Mouse (Mus musculus) lung, embryonic 15.5 days (tissue): ENCODE data around the gene Hdac4. TPM values are rescaled to one million over a fixed set of nuclear protein-coding genes. Genes with fewer than 3 reads are reported as not detected.

Experiments used
- ATAC-seq: fragments of 200-750 bp; cut with Nextera tagmentation; 2 replicates; pipeline ENCODE4 v1.8.0; 2017; ENCODE audit warnings: moderate number of reproducible peaks, borderline replicate concordance; ENCODE audit not compliant: low FRiP score, low TSS enrichment; ENCODE audit errors: extremely low read depth
- H3K27ac ChIP-seq: fragments of 300-500 bp; sonication (generic); 2 replicates; pipeline ENCODE4 v1.5.1; 2015; ENCODE audit warnings: moderate library complexity, mild to moderate bottlenecking, inconsistent platforms
- H3K27me3 ChIP-seq: fragments of 300-500 bp; sonication (generic); 2 replicates; pipeline ENCODE4 v1.6.1; 2015; ENCODE audit warnings: inconsistent platforms
- H3K36me3 ChIP-seq: fragments of 300-500 bp; sonication (generic); 2 replicates; pipeline ENCODE4 v1.6.1; 2015; ENCODE audit warnings: inconsistent platforms
- H3K4me1 ChIP-seq: fragments of 300-500 bp; sonication (generic); 2 replicates; pipeline ENCODE4 v1.6.1; 2015; ENCODE audit warnings: inconsistent platforms
- H3K4me2 ChIP-seq: fragments of 300-500 bp; sonication (generic); 2 replicates; pipeline ENCODE4 v1.6.1; 2015; ENCODE audit warnings: inconsistent platforms, mild to moderate bottlenecking, moderate library complexity
- H3K4me3 ChIP-seq: fragments of 300-500 bp; sonication (generic); 2 replicates; pipeline ENCODE4 v1.5.1; 2015; ENCODE audit warnings: mild to moderate bottlenecking, inconsistent platforms
- H3K9ac ChIP-seq: fragments of 300-500 bp; sonication (generic); 2 replicates; pipeline ENCODE4 v1.6.1; 2015; ENCODE audit warnings: inconsistent platforms
- H3K9me3 ChIP-seq: fragments of 300-500 bp; sonication (generic); 2 replicates; pipeline ENCODE4 v1.6.1; 2016; ENCODE audit warnings: inconsistent platforms
- WGBS: fragments of 180-500 bp; shearing (Covaris S2); methylation state at CpG from one replicate; pipeline ENCODE4 v1.1.7; 2015; 5-methylcytosine and 5-hydroxymethylcytosine counted together
- polyA plus RNA-seq: library from polyadenylated mRNA; unstranded; fragments of >200 nt; fragmentation: Nextera tagmentation; extraction: Ambion mirVana; gene quantifications from 2 replicates; pipeline ENCODE4 v1.2.1, GENCODE M21; 2015

Hdac4 gene
- 16.6 and 19.1 TPM in 2 replicates for polyA plus RNA-seq

- Histone ChIP-seq H3K4me2 (no peak within 1 kb of the TSS), H3K4me1 (no peaks in the 10 kb centered on the region), H3K4me3 (no peak within 1 kb of the TSS), H3K9me3 (no peaks in the 10 kb centered on the region), H3K27ac (no peak within 1 kb of the TSS), H3K36me3 (no peaks in the 10 kb centered on the region), H3K27me3 (no peaks in the 10 kb centered on the region), H3K9ac (no peak within 1 kb of the TSS)
- ATAC-seq, result no peak
- WGBS, result 56% methylated on average over 13 of the region's 13 CpGs
Observed at GRCm38 (mm10) chr1:92195360-92196149, at the start of gene Hdac4. Gene Hdac4, minus strand, starts transcription at chr1:92195699.

- WGBS, result 87% methylated on average over 8 of the region's 8 CpGs
- H3K9ac ChIP-seq, result no peak overlapping the region
- H3K4me3 ChIP-seq, result no peak overlapping the region
- H3K36me3 ChIP-seq, result no peaks in the 10 kb centered on the region
- no peak for ATAC-seq
- no peak overlapping the region for H3K27ac ChIP-seq
- no peak overlapping the region for H3K4me2 ChIP-seq
- no peaks in the 10 kb centered on the region for H3K9me3 ChIP-seq
- no peaks in the 10 kb centered on the region for H3K4me1 ChIP-seq
- H3K27me3 ChIP-seq, result no peaks in the 10 kb centered on the region
Observed at GRCm38 (mm10) chr1:92243549-92243948, 48.0 kb upstream of the Hdac4 start.

- Histone ChIP-seq H3K4me3 (no peak overlapping the region), H3K27me3 (no peaks in the 10 kb centered on the region), H3K4me1 (no peaks in the 10 kb centered on the region), H3K4me2 (no peak overlapping the region), H3K27ac (no peak overlapping the region), H3K9ac (no peak overlapping the region), H3K9me3 (no peaks in the 10 kb centered on the region), H3K36me3 (no peaks in the 10 kb centered on the region)
- no peak for ATAC-seq
- WGBS, result 85% methylated on average over 4 of the region's 4 CpGs
Observed at GRCm38 (mm10) chr1:92240072-92240471, 44.6 kb upstream of the Hdac4 start.

GRCm38 (mm10) chr1:92235600-92235999 is 40.1 kb upstream of the Hdac4 start:
- Histone ChIP-seq H3K27me3 (no peaks in the 10 kb centered on the region), H3K4me1 (no peaks in the 10 kb centered on the region), H3K27ac (no peak overlapping the region), H3K9ac (no peak overlapping the region), H3K4me2 (no peak overlapping the region), H3K9me3 (no peaks in the 10 kb centered on the region), H3K36me3 (no peaks in the 10 kb centered on the region), H3K4me3 (no peak overlapping the region)
- WGBS, result 83% methylated on average over 4 of the region's 4 CpGs
- no peak for ATAC-seq

- no peaks in the 10 kb centered on the region for H3K36me3 ChIP-seq
- H3K4me2 ChIP-seq, result no peak overlapping the region
- WGBS, result 79% methylated on average over 2 of the region's 2 CpGs
- H3K4me3 ChIP-seq, result no peak overlapping the region
- no peak overlapping the region for H3K27ac ChIP-seq
- no peaks in the 10 kb centered on the region for H3K9me3 ChIP-seq
- ATAC-seq, result no peak
- H3K27me3 ChIP-seq, result no peaks in the 10 kb centered on the region
- no peak overlapping the region for H3K9ac ChIP-seq
- no peaks in the 10 kb centered on the region for H3K4me1 ChIP-seq
Observed at GRCm38 (mm10) chr1:92225297-92225696, 29.8 kb upstream of the Hdac4 start.

- 52% methylated on average over 17 of the region's 17 CpGs for WGBS
- Histone ChIP-seq H3K9me3 (no peaks in the 10 kb centered on the region), H3K27me3 (no peaks in the 10 kb centered on the region)
Observed at GRCm38 (mm10) chr1:92223956-92224891, 28.7 kb upstream of the Hdac4 start.

GRCm38 (mm10) chr1:92216710-92217109 is 21.2 kb upstream of the Hdac4 start:
- Histone ChIP-seq H3K4me1 (peaks cover 15% of the 10 kb centered on the region), H3K4me3 (no peak overlapping the region), H3K9me3 (no peaks in the 10 kb centered on the region), H3K4me2 (no peak overlapping the region), H3K27me3 (no peaks in the 10 kb centered on the region), H3K36me3 (no peaks in the 10 kb centered on the region), H3K27ac (no peak overlapping the region), H3K9ac (no peak overlapping the region)
- WGBS, result 75% methylated on average over 11 of the region's 11 CpGs
- ATAC-seq, result no peak

More at GRCm38 (mm10) chr1:92223956-92224891, 28.7 kb upstream of the Hdac4 start:
- no peak overlapping the region for H3K9ac ChIP-seq
- H3K36me3 ChIP-seq, result no peaks in the 10 kb centered on the region
- H3K4me3 ChIP-seq, result no peak overlapping the region
- H3K4me1 ChIP-seq, result no peaks in the 10 kb centered on the region
- no peak for ATAC-seq
- no peak overlapping the region for H3K27ac ChIP-seq
- H3K4me2 ChIP-seq, result no peak overlapping the region

- H3K4me3 ChIP-seq, result no peak overlapping the region
- WGBS, result 42% methylated on average over 11 of the region's 11 CpGs
- H3K9me3 ChIP-seq, result no peaks in the 10 kb centered on the region
- ATAC-seq, result peak; percentile 49; the same call in 1 of the 2 replicates
- H3K4me1 ChIP-seq, result peaks cover 15% of the 10 kb centered on the region
- no peaks in the 10 kb centered on the region for H3K27me3 ChIP-seq
- no peaks in the 10 kb centered on the region for H3K36me3 ChIP-seq
- no peak overlapping the region for H3K4me2 ChIP-seq
- no peak overlapping the region for H3K9ac ChIP-seq
- no peak overlapping the region for H3K27ac ChIP-seq
Observed at GRCm38 (mm10) chr1:92215996-92216630, 20.6 kb upstream of the Hdac4 start.

- H3K4me1 ChIP-seq, result peaks cover 15% of the 10 kb centered on the region
- no peak overlapping the region for H3K4me2 ChIP-seq
- H3K27me3 ChIP-seq, result no peaks in the 10 kb centered on the region
- H3K4me3 ChIP-seq, result no peak overlapping the region
- no peak overlapping the region for H3K9ac ChIP-seq
- H3K27ac ChIP-seq, result no peak overlapping the region
- no peak for ATAC-seq
- H3K36me3 ChIP-seq, result no peaks in the 10 kb centered on the region
- WGBS, result 86% methylated on average over 8 of the region's 8 CpGs
- H3K9me3 ChIP-seq, result no peaks in the 10 kb centered on the region
Observed at GRCm38 (mm10) chr1:92215131-92215638, 19.7 kb upstream of the Hdac4 start.

GRCm38 (mm10) chr1:92212003-92212750 is 16.7 kb upstream of the Hdac4 start:
- Histone ChIP-seq H3K9me3 (no peaks in the 10 kb centered on the region), H3K4me1 (peaks cover 15% of the 10 kb centered on the region), H3K4me3 (no peak overlapping the region), H3K27ac (no peak overlapping the region), H3K27me3 (no peaks in the 10 kb centered on the region), H3K4me2 (no peak overlapping the region), H3K36me3 (no peaks in the 10 kb centered on the region), H3K9ac (no peak overlapping the region)
- peak; percentile 62 for ATAC-seq
- 31% methylated on average over 13 of the region's 13 CpGs for WGBS
